18 mouse cellular contexts compared by ENCODE assay signal in the genomic region with DNA sequence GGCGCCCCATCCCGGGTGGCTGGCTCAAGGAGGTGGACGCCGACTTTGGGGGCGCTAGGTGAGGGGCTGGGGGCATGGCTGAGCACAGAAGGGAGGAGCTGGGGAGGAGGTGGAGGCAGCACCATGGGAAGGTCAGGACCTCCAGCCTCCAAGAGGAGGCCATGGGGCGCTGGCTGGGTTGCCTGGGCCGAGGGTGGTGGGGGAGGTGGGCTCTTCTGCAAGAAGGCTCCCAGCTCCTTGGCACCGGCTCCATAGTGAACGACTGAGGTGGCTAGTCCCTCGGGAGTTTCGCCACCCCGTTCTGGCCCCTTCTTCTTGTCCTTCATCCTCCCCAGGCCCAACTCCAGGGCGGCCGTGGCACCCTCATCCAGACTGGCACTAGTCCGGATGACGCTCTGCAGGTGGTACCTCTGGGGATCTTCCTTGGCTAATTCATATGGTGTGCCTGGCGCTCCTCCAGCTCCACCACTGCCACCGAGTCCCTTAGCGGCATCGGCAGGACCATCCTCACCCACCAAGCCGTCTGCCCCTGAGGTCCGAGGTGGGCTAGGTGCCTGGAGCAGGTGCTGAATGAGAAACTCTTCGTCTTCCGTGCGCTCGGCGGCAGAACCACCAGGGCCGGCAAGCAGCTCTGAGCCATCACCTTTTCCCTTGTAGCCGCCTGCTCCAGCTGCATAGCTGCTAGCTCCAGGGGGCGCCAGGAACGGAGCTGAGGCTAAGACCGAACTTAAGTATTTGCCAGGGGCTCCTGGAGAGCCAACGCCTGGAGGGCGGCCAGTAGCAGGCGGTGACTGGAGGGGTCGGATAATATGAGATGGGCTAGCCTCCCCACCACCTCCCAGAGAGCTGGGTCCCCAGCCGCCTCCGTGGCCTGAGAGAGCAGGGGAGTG. TPM values are rescaled to one million over a fixed set of nuclear protein-coding genes. Genes with fewer than 3 reads are reported as not detected.
A peak's percentile ranks its signal among the peaks of the same experiment; 100 is the strongest.
DNase-seq lines count a peak whose midpoint lies in the region; ATAC-seq lines count a peak whose summit lies in the region.
"Had no signal": no experiment of that assay in that cellular context is flagged by ENCODE, and none has a peak within 500 bp of the region (broad histone marks: within the 10 kb centered on the region; RNA-seq: fewer than 3 reads in every experiment).

No protein-coding gene starts in this region.

- whole genome bisulfite sequencing in hindbrain, embryonic 13.5 days, result 94% methylated on average over 37 of the region's 38 CpGs
- WGBS in hindbrain, embryonic 16.5 days, result 91% methylated on average over 38 of the region's 38 CpGs
- 96% methylated on average over 38 of the region's 38 CpGs for WGBS in limb, embryonic 11.5 days

- no peak overlapping the region for H3K4me3 ChIP-seq in hindbrain, embryonic 13.5 days
- H3K4me3 ChIP-seq in hindbrain, embryonic 16.5 days (ENCODE audit: low read length), result no peak overlapping the region
- H3K4me3 ChIP-seq in limb, embryonic 11.5 days (ENCODE audit: low read depth, low read length), result no peak overlapping the region
- H3K4me3 ChIP-seq: forebrain, embryonic 15.5 days; left cerebral cortex, adult 2 months; limb, embryonic 13.5 days; neural tube, embryonic 15.5 days had no signal

- H3K4me1 ChIP-seq in hindbrain, embryonic 13.5 days (replicated peaks), result peaks cover 36% of the 10 kb centered on the region
- peaks cover 18% of the 10 kb centered on the region for H3K4me1 ChIP-seq in hindbrain, embryonic 16.5 days (ENCODE audit: control insufficient read depth, insufficient read depth, low read depth, low read length)
- peaks cover 9% of the 10 kb centered on the region for H3K4me1 ChIP-seq in limb, embryonic 11.5 days (ENCODE audit: control insufficient read depth, insufficient read depth, low read length)

- peaks cover 71% of the 10 kb centered on the region for H3K36me3 ChIP-seq in hindbrain, embryonic 13.5 days
- peaks cover 63% of the 10 kb centered on the region for H3K36me3 ChIP-seq in hindbrain, embryonic 16.5 days (ENCODE audit: control insufficient read depth, insufficient read depth, low read length)
- peaks cover 59% of the 10 kb centered on the region for H3K36me3 ChIP-seq in limb, embryonic 11.5 days (ENCODE audit: control insufficient read depth, insufficient read depth, low read length)

- H3K9me3 ChIP-seq in hindbrain, embryonic 13.5 days, result no peaks in the 10 kb centered on the region
- H3K9me3 ChIP-seq in hindbrain, embryonic 16.5 days (ENCODE audit: control insufficient read depth, low read length), result no peaks in the 10 kb centered on the region
- H3K9me3 ChIP-seq in limb, embryonic 11.5 days (ENCODE audit: control insufficient read depth, low read length), result no peaks in the 10 kb centered on the region
- H3K9me3 ChIP-seq: forebrain, embryonic 15.5 days; limb, embryonic 13.5 days; neural tube, embryonic 15.5 days had no signal

- H3K27me3 ChIP-seq in hindbrain, embryonic 13.5 days, result no peaks in the 10 kb centered on the region
- H3K27me3 ChIP-seq in hindbrain, embryonic 16.5 days (replicated peaks; ENCODE audit: control insufficient read depth, insufficient read depth, low read length), result no peaks in the 10 kb centered on the region
- no peaks in the 10 kb centered on the region for H3K27me3 ChIP-seq in limb, embryonic 11.5 days (ENCODE audit: control insufficient read depth, insufficient read depth, low read length)
- H3K27me3 ChIP-seq: CH12.LX; forebrain, embryonic 15.5 days; limb, embryonic 13.5 days; neural tube, embryonic 15.5 days had no signal

- H3K9ac ChIP-seq in hindbrain, embryonic 13.5 days, result 0 out of 2 replicates have a peak overlapping the region, but pooled peaks have one; percentile 6
- H3K9ac ChIP-seq in hindbrain, embryonic 16.5 days (ENCODE audit: low read depth, low read length), result no peak overlapping the region
- no peak overlapping the region for H3K9ac ChIP-seq in limb, embryonic 11.5 days (ENCODE audit: low read length)
- H3K9ac ChIP-seq: forebrain, embryonic 15.5 days; hindbrain, embryonic 14.5 days; limb, embryonic 13.5 days; neural tube, embryonic 15.5 days had no signal

- DNase-seq in cerebellum, adult 9-10 months, result peak; percentile 50
- no peak for DNase-seq in cerebellum, adult 8-10 months
- peak; percentile 66 for DNase-seq in ES-CJ7 (ENCODE audit: low read depth, low spot score)
- no peak for DNase-seq in limb, embryonic 11.5 days (ENCODE audit: low spot score)
- no peak for DNase-seq in left cerebral cortex, adult 8-10 months (ENCODE audit: low spot score in 2 of 2)
- DNase-seq: adrenal gland, adult 8-10 months; kidney, adult 11 months; kidney, postnatal 14 days; lung, postnatal 4 days had no signal

- H3K27ac ChIP-seq in hindbrain, embryonic 13.5 days, result 0 out of 2 replicates have a peak overlapping the region, but pooled peaks have one; percentile 2
- H3K27ac ChIP-seq in hindbrain, embryonic 16.5 days (ENCODE audit: low read depth, low read length), result no peak overlapping the region
- 0 out of 2 replicates have a peak overlapping the region, but pooled peaks have one; percentile 21 for H3K27ac ChIP-seq in limb, embryonic 11.5 days (replicated peaks; ENCODE audit: low read depth, low read length)
- H3K27ac ChIP-seq: forebrain, embryonic 15.5 days; hindbrain, embryonic 14.5 days; left cerebral cortex, adult 2 months; limb, embryonic 13.5 days; neural tube, embryonic 15.5 days had no signal

- no peak overlapping the region for H3K4me2 ChIP-seq in hindbrain, embryonic 13.5 days
- no peak overlapping the region for H3K4me2 ChIP-seq in hindbrain, embryonic 16.5 days (ENCODE audit: low read length)
- H3K4me2 ChIP-seq in limb, embryonic 11.5 days (ENCODE audit: low read depth, severe bottlenecking), result no peak overlapping the region
- H3K4me2 ChIP-seq: forebrain, embryonic 15.5 days; hindbrain, embryonic 14.5 days; limb, embryonic 13.5 days; midbrain, embryonic 11.5 days; neural tube, embryonic 15.5 days had no signal

- no peak for ATAC-seq in hindbrain, embryonic 13.5 days (ENCODE audit: low FRiP score)
- no peak for ATAC-seq in hindbrain, embryonic 16.5 days
- no peak for ATAC-seq in limb, embryonic 11.5 days (ENCODE audit: insufficient number of reproducible peaks, low FRiP score, low TSS enrichment, low read depth)
- ATAC-seq: forebrain, embryonic 15.5 days had no signal

RNA-seq across cellular contexts. Expression of a gene that starts 4.4 kb away (rescaled TPM):
- 13.8 and 14.5 TPM in 2 replicates for polyA plus RNA-seq in hindbrain, embryonic 13.5 days (2015; fragmentation: Nextera tagmentation; extraction: Ambion mirVana)
- 12.8 and 13.4 TPM in 2 replicates for polyA plus RNA-seq in hindbrain, embryonic 16.5 days (2015; fragmentation: Nextera tagmentation; extraction: Ambion mirVana)
- polyA plus RNA-seq in limb, embryonic 11.5 days (2014; fragmentation: Nextera tagmentation; extraction: Ambion mirVana), result 18.5 and 20.0 TPM in 2 replicates
- total RNA-seq in left cerebral cortex, adult 8-10 months (2022), result 10 to 100 TPM; 68.5 to 73.4 (median 71.5) TPM

RNA-seq across cellular contexts. Expression of a gene that starts 14.0 kb away (rescaled TPM):
- polyA plus RNA-seq in hindbrain, embryonic 13.5 days (2015; fragmentation: Nextera tagmentation; extraction: Ambion mirVana), result 58.0 and 58.5 TPM in 2 replicates
- 68.8 and 69.0 TPM in 2 replicates for polyA plus RNA-seq in hindbrain, embryonic 16.5 days (2015; fragmentation: Nextera tagmentation; extraction: Ambion mirVana)
- 70.2 and 73.9 TPM in 2 replicates for polyA plus RNA-seq in limb, embryonic 11.5 days (2014; fragmentation: Nextera tagmentation; extraction: Ambion mirVana)
- 10 to 100 TPM; 50.2 to 61.0 (median 57.9) TPM for total RNA-seq in left cerebral cortex, adult 8-10 months (2022)

RNA-seq across cellular contexts. Expression of a gene that starts 14.2 kb away (rescaled TPM):
- polyA plus RNA-seq in hindbrain, embryonic 13.5 days (2015; fragmentation: Nextera tagmentation; extraction: Ambion mirVana), result 14.8 and 17.1 TPM in 2 replicates
- polyA plus RNA-seq in hindbrain, embryonic 16.5 days (2015; fragmentation: Nextera tagmentation; extraction: Ambion mirVana), result 15.7 and 16.7 TPM in 2 replicates
- 22.1 and 24.6 TPM in 2 replicates for polyA plus RNA-seq in limb, embryonic 11.5 days (2014; fragmentation: Nextera tagmentation; extraction: Ambion mirVana)
- 10 to 100 TPM in 1 of 4 experiments, 1 to 10 TPM in 3; 6.7 to 11.5 (median 8.2) TPM for total RNA-seq in left cerebral cortex, adult 8-10 months (2022)

RNA-seq across cellular contexts. Expression of a gene that starts 30.5 kb away (rescaled TPM):
- polyA plus RNA-seq in hindbrain, embryonic 13.5 days (2015; fragmentation: Nextera tagmentation; extraction: Ambion mirVana), result 11.5 and 15.4 TPM in 2 replicates
- polyA plus RNA-seq in hindbrain, embryonic 16.5 days (2015; fragmentation: Nextera tagmentation; extraction: Ambion mirVana), result 13.1 and 16.7 TPM in 2 replicates
- 20.8 and 21.0 TPM in 2 replicates for polyA plus RNA-seq in limb, embryonic 11.5 days (2014; fragmentation: Nextera tagmentation; extraction: Ambion mirVana)
- total RNA-seq in left cerebral cortex, adult 8-10 months (2022), result 10 to 100 TPM; 13.7 to 18.8 (median 14.7) TPM

RNA-seq across cellular contexts. Expression of a gene that starts 32.1 kb away (rescaled TPM):
- 42.4 and 45.2 TPM in 2 replicates for polyA plus RNA-seq in hindbrain, embryonic 13.5 days (2015; fragmentation: Nextera tagmentation; extraction: Ambion mirVana)
- 38.6 and 47.1 TPM in 2 replicates for polyA plus RNA-seq in hindbrain, embryonic 16.5 days (2015; fragmentation: Nextera tagmentation; extraction: Ambion mirVana)
- polyA plus RNA-seq in limb, embryonic 11.5 days (2014; fragmentation: Nextera tagmentation; extraction: Ambion mirVana), result 52.0 and 60.3 TPM in 2 replicates
- total RNA-seq in left cerebral cortex, adult 8-10 months (2022), result 100 to 1,000 TPM; 164 to 171 (median 170) TPM

Comparison
In these comparisons a context has a peak if more than half of its experiments do, and no peak if none do; other contexts are left out.
1. DNase-seq: peak in cerebellum, adult 9-10 months (single experiment) and ES-CJ7 (single experiment); none in cerebellum, adult 8-10 months (single experiment), limb, embryonic 11.5 days (single experiment) and left cerebral cortex, adult 8-10 months (0 of 2).